Mouse (Mus musculus) lung, postnatal 10 days (tissue): ENCODE data around the gene Rere.
A peak's percentile ranks its signal among the peaks of the same experiment; 100 is the strongest.

Source experiments
- DNase-seq: peaks from one replicate; pipeline ENCODE4 v3.0.0; 2021

Rere gene

DNA sequence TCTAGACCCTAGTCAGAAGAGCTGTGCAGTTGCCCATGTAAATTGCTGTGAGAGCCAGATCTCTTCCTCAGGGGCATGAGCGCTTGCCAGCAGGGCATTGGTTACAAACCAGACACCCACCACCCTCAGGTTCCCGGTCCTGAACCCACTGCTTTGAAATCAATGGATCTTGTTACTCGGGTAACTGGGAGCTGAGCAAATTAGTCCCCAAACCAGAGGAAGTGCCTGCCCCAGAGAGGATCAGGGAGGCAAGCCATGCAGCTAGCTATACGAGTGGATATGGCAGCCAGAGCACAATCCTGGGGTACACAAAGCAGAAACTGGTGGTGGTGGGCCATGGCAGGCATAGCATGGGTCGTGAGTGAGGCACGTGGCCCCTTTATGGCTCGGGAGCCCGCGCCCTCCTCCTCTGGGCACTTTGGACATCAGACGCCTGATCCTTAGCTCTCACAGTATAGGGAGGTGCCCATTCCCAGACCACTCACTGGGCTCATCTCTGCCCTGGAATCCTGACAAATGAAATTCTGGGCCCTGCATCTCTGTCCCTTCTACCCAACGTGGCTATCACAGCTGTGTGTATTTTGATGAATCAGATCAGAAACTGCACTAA lies 342.9 kb downstream of the Rere start:
- no peak for DNase-seq

DNA sequence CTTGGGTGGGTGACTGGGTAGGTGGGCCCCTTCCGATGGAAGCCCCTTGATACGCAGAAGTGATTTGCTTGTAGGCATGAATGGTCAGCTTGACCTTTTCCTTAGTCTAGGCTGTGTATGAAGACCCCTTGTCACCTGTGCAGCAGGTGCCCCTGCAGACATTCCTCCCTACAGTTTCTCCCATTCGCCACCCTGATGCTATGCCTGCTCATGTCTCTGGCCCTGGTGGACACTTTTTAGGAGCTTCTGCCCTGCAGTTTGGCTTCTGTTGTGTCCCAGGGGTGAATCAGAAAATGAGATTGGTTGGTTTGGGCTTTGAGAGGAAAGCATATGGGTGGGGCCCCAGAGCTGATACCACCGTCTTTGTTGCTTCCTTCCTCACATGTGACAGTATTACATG lies 343.5 kb downstream of the Rere start:
- DNase-seq: no peak

DNA sequence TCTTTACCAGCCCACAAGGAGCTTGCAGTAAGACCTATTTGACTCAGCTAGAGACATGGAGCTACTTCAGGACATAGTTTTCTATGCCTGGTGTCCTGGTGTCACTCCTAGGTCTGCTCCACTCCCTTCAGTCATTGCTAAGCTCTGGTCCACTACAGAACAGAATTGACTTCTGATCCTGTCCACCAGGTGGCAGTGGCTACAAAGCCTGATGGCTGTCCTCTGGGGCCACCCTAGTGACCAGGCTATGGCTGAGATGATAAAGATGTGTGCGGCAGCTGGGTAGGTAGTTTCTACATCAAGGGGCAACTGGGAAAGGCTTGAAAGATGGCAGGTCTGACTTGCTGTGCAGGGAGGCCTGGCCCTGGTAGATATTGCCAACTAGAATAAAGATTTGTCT lies 344.0 kb downstream of the Rere start:
- DNase-seq: peak; percentile 88

DNA sequence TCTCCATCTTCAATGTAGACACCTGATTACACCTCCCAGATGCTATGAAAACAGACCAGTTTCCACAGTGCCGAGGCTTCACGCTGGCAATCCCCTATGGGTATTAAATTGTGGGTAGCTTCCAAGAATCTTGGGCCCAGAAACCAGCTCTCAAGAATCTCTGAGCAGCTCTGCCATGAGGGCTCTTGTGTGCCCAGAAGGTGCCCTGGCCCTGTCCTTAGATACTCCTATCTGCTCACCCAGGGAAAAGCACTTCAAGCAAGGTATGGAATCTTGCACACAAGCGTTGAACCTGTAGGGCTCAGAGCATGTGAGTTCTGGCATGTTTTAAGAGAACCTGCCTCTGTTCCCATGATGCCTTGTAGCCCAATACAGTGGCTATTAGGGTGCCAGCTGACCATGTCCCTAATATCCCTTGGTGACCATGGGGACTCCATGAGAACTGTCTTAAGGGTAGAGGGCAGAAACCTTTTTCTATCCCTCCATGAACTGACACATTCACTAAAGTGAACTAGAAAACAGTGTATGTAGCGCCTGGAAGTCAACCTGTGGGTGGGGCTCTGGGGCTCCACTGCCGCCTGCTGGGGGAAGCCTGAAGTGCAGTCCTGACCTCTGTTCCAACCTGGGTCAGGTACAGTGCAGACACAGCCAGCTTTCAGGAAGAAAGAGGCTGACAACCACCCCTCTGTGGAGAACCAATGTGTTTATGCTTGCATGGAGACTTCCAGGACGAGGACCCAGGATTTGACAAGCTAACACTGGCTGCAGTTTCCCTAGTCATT lies 344.7 kb downstream of the Rere start:
- peak; percentile 74 for DNase-seq

DNA sequence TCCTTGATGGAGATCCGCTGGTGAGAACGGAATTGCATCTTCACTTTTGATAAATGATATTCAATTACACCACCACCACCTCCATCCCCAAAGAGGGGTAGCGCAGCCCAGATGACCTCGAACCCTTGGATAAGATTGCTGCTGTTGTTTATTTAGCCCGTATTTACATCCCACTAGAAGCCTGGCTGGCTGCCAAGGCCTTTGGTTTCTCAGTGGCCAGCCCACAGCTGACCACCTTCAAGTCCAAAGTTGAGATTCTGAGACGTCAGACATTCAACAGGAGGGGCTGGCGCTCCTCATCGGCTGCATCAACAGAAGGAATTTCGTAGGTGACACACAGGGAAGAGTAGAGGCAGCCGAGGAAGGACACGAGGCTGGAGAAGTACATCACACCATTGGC lies 347.8 kb downstream of the Rere start:
- no peak for DNase-seq

DNA sequence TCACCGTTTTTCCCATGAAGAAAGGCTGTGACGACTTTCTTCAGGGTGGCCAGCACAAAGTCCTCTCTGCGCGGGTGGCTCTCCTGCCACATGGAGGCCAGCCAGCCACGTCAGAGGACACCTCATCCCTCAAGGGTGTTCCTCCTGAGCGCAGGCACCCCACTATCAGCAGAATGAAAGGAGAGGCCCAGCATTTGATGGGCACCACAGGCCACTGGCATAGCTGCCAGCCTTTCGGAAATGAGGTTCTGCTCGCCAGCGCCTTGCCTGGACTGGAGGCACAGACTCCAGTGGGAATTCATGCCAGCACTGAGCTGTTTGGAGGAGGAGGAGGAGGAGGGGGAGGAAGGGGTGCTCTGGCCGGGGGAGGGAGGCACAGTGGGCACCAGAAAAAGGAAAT lies 354.1 kb downstream of the Rere start:
- DNase-seq: no peak

DNA sequence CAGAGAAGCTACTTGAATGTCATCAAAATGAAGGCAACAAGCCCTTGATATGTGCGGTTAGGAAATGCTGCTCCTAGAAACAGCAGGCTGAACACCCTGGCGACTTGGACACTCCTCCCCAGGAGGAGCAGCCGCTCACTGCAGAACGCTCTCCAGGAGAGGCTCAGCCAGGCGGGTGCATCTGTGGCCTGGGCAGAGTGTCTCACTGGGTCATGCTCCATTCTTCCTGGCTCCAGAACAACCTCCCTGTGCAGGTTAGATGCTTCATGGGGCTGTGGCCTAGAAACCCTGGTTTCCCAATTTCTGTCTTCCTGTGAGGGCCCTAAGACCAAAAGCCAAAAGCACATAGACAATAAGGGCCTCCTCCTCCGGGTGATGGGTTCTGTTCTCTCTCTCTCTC lies 355.2 kb downstream of the Rere start:
- DNase-seq: no peak

DNA sequence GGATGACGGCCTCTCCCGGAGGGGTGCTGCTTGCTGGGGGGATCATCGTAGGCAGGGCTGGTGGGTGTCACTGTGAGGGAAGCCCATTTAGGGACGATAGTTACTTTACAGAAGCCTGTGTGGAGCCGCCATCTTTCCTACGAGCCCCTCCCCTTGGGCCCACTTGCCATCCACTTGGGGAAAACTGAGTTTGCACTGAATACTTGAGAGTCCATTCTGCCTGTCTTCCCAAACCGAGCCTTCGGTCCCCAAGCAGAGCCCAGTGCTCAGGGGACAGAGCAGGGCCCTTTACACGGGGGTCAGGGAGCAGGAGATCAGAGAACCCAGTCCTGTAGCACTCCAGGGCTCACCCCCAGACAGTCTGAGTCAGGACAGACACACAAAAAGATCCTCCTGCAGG lies 362.9 kb downstream of the Rere start:
- DNase-seq: no peak

DNA sequence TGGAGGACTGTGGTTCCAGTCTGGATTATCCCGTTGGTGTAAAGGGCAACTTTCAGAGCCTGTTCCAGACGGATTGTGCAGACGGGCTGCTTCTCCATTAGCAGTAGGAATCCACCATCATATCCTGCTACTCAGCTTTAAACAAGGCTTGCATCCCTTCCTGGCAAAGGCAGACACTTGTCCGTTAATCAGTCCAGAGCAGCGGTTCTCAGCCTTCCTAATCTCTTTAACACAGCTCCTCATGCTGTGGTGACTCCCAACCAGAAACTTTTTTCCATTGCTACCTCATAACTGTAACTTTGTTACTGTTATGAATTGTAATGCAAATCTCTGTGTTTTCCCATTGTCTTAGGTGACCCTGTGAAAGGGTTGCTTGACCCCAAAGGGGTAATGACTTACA lies 367.9 kb downstream of the Rere start:
- DNase-seq: no peak

DNA sequence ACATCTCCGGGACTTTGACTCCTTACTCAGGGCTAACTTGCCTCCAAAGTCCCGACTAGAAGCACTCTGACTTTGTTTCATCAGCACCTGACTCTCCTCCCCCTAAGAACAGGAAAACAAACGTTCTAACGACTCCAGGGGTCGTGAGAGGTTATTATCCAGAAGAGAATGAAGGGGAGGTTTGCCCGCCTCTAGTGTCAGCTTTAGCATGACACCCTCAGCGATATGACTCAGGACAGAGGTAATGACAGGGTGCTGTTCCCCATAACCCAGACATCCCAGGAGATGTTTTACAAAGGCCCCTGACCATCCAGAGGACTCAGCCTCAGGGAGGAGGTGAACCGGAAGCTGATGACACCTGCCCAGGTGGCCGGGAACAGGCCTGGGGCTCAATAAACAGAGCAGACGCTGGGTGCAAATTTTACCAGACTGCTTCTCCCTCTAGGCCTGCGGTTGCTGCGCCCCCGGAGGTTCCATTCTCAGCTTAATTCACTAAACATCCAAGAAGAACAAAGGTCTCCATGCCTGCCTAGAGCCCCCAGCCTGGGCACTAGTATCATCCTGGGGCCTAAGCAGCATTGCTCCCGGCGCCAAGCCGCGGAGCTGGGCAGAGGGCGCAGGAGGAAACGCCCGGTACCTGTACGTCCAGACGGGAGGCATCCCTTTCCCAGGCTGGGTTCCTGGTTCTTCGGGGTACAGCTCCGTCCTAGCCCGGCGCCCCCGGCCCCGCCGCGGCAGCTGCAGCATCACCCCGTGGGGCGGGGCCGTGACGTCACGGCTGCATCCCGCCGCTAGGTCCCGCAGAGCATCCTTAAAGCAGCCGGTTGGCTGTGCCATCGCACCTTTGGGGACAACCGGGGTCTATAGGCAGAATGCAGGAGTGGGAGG lies 370.2 kb downstream of the Rere start, which contains the start of gene Slc45a1:
TSS of gene Slc45a1 (minus strand) at position 785 of the 888 bp plus-strand sequence.
- no peak for DNase-seq

DNA sequence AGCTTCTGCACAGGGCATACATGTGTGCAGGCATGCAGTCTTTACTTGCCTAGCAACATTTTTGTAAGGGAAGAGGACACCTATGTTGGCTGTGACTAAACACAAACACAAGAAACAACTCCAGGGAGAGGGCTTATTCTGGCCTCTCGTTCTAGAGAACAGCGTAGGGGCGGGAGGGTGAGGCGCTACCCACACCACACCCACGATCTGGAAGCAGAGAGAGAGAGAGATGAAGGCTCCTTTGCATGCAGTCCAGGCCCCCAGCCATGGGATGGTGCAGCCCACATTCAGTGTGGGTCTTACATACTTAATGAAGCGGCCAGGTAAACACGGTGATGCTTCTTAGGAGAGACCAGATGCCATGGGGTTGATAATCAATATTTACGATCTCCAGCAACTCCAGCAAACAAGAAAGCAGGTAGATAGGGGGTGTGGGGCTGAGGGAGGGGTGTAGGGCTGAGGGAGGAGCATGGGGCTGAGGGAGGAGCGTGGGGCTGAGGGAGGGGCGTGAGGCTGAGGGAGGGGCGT lies 371.7 kb downstream of the Rere start:
- no peak for DNase-seq

DNA sequence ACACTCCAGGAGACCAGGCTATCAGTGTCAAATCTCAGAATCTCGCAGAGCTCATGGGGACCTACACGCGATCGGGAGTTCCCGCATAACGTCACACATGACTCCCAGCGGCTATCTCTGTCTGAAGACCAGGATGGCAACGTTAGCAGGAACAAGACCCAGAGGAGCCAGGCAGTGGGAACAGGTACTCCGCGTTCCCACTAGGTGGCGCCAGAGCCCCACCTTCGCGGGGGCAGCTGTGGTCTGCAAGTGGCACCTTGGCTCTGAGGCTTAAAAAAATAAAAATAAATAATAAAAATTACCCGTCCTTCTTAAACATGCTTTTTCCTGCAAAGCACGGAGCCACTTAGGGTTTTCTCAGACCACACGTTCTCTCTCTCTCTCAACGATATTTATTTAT lies 374.5 kb downstream of the Rere start:
- DNase-seq: peak; percentile 90

DNA sequence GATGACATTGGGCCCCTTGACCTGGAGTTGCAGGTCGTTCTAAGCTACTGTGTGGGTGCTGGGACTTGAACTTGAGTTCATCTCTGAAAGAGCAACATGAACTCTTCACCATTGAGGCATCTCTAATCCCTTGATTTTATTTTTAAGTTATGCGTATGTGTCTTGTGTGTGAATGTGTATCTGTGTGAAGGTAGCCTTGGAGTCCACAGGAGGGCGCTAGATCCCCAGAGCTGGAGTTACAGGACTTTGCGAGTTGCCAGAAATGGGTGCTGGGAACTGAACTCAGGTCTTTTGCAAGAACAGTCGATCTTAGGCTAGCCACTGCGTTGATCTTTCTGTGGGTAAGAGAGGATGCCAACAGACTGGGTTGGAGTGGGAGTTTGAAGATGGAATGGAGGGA lies 375.1 kb downstream of the Rere start:
- DNase-seq: peak; percentile 32

DNA sequence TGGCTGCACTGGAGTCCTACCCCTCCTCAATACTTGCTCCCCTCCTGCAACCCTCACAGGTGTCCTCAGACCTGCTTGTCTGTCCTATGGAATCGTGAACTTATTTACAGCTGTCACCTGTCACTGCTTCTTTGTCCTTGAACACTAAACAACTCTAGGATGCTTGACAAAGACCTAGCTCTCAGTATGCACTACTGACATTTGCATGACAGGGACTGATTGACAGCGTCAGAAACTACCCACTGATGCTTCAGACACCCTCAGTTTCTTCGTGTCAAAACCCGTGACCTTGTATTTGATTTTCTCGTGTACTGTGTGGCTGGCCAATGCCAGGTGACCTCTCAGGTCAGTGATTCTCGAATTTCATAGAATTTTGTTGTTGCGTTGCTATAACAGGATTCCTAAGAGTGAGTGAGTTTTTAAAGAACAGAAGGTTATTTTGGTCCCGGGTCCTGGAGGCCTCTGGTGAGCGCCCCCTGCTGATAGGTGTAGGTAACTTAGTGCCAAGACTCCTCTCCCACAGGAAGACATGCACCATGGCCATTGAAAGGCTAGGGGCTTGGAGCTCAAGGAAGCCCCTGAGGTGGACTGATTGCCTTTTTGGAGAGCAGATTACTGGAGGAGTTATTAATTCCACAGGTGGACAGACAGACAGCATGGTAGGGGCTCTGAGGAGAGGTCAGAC lies 378.6 kb downstream of the Rere start:
- peak; percentile 43 for DNase-seq

DNA sequence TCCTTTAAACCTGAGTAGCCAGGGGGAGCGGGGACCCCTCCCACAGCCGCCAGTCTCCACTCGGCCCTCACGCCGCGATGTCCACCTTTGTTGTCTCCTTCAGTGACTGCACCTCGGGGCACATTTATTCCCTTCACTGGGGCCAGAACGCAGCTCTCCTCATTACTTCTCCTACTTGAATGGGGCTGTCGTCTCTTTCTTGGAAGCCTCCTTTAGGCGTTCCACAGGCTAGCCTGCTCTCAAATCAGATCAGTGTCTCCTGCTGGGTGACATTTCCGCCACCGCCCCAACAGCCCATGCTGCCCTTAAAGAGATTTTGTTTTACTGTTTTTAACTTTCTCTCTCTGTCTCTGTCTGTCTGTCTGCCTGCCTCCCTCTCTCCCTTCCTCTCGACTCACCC lies 380.4 kb downstream of the Rere start:
- no peak for DNase-seq

DNA sequence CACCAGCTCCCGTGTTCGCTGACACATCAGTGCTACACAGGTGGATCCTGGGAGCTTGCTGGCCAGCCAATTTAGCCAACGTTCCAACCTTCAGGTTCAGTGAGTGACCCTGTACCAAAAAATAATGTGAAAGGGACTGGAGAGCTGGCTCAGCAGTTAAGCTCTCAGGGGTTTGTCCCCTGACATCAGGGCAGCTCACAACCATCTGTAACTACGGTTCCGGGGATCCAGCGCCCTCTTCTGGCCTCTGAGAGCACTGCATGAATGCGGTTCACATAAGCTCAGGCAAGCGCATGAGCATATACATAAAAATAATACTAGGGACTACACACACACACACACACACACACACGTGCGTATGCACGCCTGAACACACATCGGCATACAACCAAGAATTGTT lies 381.7 kb downstream of the Rere start:
- peak; percentile 54 for DNase-seq

DNA sequence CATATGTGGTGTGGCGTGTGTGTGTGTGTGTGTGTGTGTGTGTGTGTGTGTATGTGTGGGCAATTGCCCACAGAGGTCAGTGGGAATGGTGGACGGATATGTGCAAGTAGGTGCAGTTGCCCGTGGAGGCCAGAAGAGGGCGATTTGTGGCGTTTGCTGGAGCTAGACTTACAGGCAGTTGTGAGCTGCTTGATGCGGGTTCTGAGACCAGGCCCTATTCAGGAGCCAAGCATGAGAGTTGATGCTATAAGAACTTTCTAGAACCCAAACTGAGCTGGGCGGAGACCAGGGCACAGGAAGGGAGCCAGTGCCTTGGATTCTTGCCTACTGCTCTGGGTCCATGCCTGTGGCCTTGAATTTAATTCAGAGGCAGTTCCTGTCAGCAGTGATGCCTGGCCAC lies 383.3 kb downstream of the Rere start:
- DNase-seq: peak; percentile 28

DNA sequence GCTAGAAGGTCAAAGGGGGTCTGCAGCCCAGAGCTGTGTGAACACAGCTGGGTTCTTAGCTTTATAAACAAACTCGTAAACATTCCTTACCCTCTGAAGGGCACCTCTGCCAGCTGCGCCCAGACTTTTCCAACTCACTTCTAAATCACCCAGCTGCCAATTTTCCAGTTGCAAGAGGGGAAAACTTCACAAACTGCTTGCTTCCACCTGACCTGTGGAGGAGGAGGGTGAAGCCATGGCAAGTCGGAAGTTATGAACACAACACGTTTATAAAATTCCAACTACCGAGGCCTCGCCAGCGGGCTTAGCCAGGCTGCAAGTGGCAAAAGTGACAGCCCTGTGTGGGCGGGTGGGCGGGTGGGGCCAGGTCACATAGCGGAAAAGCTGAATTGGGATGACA lies 384.4 kb downstream of the Rere start:
- DNase-seq: no peak
